Mouse (Mus musculus): ENCODE data around the gene Thyn1.

GRCm38 (mm10) chr9:26990181-26990580 is 9.3 kb upstream of the Thyn1 start:
- no peak for TF ChIP-seq CTCF (IDR thresholded peaks at IDR 0.05; ENCODE audit: insufficient read depth, low read length)
- no peak for TF ChIP-seq POLR2A (IDR thresholded peaks at IDR 0.05; ENCODE audit: borderline replicate concordance, extremely low read depth, low read depth, low read length)

All from lung, adult 2 months (tissue).